Mouse (Mus musculus) heart, adult 18-20 months (tissue): Measurements from ENCODE around the gene Gpc6. TPM values are rescaled to one million over a fixed set of nuclear protein-coding genes. Genes with fewer than 3 reads are reported as not detected.

Experiments used
- DNase-seq, 2 experiments: peaks; one replicate each; pipeline ENCODE4 v3.0.0; 2021 to 2022; ENCODE audit warnings: mixed read lengths in 1 of 2
- long read RNA-seq, 2 experiments: library from polyadenylated mRNA; stranded (forward); transcript quantifications; one replicate each; pipeline ENCODE4 v2.0.0; 2021
- total RNA-seq, 2 experiments: library from RNA; stranded (reverse); gene quantifications; 2 replicates each; pipeline ENCODE4 v1.2.3; 2021

Gene Gpc6
- total RNA-seq = 10 to 100 TPM in 1 of 2 experiments, 1 to 10 TPM in 1; 9.7 to 10.5 TPM
- long read RNA-seq, experiment 1, partial matches to known transcripts = 0 of 1 reads
- long read RNA-seq, experiment 1, other reads (novel, unspliced or antisense) = 1 of 1 reads
- long read RNA-seq, experiment 2 = 0 reads

DNA sequence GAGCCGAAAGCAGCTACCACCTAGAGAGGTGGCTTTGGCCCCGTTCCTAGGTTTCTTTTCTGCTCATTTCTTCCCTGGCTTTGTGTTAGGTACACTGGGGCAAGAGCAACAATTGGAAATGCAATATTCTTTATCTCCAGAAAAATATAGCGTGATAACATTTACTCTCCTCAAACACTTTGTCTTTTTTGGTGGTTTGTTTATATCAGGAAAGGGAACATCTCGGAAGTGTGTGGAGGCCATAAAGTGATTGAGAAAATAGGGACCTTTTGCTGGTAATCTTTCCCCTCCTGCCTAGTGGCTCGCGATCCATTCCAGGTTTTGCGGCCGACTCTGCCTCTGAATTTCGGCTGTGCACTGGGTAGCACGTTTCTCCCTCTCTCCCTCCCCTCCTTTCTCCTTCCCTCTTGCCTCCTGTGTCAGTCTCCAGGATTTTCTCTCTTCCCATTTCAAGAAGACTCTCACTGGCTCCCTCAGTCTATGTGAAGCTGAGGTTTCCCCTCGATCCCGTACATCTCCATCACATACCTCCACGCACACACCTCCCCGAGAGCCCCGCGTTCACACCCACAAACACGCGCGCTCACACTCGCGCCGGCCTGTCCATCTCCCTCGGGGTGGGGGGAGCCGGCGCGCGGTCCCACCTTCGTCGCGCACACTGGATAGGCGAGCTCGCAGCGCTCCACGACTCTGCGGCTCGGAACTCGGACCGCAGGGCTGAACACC lies at the start of gene Gpc6:
Gene Gpc6, plus strand, starts transcription at position 440 of the 726 bp plus-strand sequence.
- DNase-seq = peak; percentile 82 to 89

GRCm38 (mm10) chr14:116882480-116883044 lies 42.6 kb upstream of the Gpc6 start:
- no peak for DNase-seq

DNA sequence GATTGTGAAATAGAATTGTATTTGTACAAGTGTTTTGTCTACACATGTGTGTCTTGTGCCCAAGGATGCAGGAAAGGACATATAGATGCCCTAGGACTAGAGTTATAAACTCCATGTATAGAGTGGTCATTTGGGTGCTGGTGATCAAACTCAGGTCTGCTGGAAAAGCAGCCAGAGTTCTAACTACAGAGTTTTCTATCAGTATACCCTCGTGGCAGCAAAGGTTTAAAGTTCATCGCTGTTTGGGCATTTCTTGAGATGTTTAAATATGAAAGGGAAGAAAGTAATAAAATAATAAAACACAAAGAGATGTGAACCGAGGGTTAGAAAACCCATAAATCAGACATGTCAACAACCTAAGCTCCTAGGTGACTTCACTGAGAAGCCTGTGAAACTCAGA lies 30.8 kb upstream of the Gpc6 start:
- DNase-seq = no peak

- DNase-seq = no peak
Measured at GRCm38 (mm10) chr14:116897971-116898370, 27.1 kb upstream of the Gpc6 start.

DNA sequence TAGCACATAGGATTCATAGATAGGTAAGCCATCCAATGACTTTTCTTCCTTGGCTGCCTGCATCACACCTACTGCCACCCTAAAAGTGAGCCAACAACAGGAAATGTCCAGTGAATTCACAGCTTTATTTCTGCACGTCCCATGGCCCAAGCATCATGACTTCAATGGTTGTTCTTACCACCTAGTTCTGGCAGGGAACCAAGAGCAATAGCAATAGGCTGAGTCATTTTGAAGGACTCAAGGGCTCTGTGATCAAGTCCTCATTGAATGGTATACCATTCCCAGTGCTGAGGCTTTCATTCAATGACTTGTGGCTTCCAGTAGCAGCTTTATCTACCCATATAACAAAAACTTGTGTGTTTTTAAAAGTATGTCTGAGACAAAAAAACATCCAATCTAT lies 13.3 kb upstream of the Gpc6 start:
- DNase-seq = no peak

DNA sequence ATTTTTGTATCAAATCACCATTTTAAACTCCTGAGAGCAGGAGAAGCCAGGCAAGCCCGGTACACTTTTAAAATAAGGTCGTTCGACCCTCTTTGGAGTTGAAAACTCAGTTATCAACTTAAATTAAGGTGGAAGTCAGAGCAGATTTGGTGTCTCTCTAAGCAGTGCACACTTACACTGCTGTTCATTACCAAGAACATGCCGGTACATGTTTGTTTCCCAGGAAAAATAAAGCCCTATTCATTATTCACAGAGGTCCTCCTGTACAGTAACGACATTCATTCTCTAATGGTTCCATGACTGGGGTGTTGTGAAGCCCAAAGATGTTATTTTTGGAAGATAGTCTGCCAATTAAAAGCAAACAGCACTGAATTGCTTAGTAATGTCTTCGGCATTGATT lies 8.2 kb upstream of the Gpc6 start:
- no peak for DNase-seq

DNA sequence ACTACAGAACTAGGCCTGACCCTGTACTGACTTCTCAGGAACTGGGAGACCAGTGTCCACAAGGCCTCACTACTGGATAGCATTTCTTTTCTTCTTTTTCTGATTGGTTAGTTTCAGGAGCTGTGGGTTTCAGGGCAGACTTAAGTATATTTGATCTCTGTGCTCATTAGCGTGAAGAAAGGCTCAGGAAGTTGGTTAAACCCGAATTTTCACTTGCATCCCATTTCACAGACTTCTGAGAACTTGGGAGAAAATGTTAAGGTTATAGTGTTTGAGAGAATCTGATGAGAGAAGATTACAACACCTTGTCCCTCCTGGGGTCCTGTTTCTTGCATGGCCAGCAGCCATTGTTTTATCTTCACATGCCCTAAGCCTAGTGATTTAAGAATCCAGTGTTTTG lies 849 bp upstream of the Gpc6 start:
- no peak for DNase-seq

GRCm38 (mm10) chr14:116925691-116926403 lies 732 bp downstream of the Gpc6 start:
- DNase-seq = peak; percentile 37 to 58

DNA sequence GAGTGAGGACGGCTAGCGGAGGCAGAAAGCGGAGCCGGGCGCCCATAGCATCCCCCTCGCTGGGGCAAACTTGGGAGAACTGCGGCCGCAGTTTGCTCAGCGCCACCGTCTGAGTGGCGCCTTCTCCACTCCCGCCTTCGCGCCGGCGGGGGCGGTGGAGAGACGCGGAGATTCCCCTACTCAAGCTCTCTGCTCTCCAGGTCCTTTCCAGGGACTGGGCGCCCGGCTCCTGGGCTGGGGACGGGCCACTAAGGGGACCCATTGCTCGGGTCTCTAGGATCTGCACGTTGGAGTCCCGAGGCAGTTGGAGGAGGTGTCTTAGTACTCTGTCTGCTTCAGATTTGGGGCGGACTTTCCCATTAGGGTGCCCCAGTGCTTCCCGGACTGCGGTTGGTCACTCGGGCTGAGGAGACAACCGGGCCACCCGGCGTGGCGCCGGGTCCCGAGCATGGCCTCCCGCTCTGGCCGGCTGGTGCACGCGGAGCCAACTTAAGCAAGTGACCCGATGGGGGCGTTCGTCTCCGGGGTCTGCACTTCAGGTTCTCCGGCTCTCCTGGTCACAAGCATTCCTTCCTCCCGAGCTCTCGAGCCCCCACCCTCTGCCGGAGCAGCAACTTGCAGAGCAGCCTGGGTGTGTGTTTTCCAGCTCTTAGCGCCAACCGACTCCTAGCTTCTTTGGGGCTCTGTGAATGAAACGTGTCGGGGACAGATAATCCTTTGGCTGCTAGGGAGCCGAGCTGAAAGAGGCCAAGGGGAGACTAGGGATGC lies 1.5 kb downstream of the Gpc6 start:
- peak; percentile 68 to 77 for DNase-seq

- peak in 1 of 2 experiments; percentile 28 for DNase-seq
Measured at GRCm38 (mm10) chr14:116927341-116928315, 2.5 kb downstream of the Gpc6 start.

DNA sequence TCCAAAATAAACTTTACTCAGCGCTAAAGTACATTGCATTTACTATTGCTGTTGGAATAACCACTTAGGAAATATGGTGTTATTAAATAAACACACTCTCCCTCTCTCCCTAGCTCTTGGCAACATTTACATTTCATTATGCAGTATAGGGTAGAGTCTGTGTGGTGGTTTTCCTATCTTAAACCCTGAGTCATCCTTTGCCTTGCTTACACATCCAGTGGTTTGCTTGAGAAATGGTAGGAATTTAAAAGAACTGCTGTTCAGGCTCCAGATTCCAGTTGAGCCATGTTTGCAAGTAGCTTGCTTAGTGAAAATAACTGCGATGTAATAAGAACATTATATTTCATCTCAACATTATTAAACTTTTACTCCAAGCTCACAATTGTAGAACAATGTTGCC lies 3.3 kb downstream of the Gpc6 start:
- DNase-seq = no peak

DNA sequence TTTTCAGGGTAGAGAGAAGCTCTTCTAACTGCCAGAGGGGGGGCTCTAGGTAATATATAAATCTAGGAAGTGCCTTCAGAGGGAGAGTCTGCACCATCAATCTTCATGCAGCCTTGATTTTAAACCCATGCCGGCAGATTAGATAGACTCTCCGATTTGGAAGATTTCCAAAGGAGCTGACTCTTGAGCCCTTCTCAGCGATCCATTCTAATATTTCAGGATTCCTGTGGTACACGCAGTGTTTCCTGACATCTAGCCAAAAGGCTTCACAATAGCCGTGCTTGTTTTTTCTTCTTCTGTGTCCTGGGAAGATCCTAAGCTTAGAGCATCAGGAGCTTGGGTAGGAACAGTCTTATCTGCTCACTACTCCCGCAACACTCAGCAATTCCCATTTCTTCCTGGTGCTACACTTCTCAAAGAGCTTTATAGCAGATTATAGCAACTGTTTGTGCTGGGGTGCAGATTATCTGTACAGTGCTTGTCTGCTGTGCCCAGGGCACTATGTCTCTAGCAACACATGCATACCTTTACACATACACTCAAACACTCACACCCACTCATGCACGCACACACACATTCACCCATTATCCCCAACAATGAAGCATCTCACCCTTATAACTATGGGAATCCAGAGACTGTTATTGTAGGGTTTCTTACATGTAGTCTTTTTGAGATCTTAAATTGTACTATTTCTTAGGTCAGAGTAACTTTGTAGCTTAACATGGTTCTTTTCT lies 3.8 kb downstream of the Gpc6 start:
- no peak for DNase-seq

DNA sequence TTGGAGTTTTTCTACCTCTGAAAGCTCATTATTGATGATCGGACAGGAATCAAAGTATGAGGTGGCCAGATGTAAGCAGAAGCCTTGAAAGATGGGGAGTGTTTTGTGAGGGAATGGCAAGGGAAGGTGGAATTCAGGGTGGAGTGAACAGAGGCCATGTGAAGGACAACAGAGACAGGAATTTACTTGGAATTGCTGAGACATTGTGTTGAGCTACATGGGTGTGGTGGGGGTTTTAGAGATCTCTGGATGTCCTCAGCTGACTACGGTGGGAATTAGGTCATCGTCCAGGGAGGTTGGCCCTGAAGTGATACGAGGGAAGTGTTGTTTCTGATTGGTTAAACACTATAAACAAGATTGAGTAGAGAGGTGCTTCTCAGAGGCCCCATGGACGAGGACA lies 8.7 kb downstream of the Gpc6 start:
- DNase-seq = no peak

DNA sequence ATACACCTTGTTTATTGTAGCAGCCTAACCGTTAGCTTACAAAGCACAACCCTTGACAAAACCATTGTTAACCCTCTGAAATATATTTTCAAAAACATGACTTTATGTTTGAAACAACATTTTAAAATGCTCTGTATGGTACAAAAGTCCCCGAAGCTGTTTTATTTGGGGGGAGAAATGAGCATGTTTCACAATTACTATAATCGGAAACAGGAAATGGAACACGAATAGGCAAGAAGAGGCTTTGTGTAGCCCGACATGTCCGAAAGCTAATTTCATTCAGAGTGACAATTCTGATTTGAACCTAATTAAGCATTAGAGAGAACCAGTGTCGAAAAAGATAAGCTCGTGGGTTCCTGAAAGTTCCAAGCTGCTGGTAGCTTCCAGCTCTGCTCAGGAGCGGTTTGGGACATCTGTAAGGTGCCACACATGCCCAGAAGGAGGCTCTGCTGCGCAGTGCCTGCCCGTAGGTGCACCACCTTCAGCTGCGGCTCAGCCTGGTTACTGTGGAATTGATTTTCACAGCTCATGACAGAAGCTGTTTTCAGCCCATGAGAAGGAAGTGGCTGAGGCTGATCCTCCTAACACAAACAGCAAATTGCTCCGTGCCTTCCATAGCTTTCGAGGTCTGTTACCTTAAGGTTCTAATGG lies 12.9 kb downstream of the Gpc6 start:
- no peak for DNase-seq

GRCm38 (mm10) chr14:116938735-116939134 lies 13.6 kb downstream of the Gpc6 start:
- DNase-seq = no peak

- DNase-seq = no peak
Measured at GRCm38 (mm10) chr14:116939561-116939960, 14.4 kb downstream of the Gpc6 start.

DNA sequence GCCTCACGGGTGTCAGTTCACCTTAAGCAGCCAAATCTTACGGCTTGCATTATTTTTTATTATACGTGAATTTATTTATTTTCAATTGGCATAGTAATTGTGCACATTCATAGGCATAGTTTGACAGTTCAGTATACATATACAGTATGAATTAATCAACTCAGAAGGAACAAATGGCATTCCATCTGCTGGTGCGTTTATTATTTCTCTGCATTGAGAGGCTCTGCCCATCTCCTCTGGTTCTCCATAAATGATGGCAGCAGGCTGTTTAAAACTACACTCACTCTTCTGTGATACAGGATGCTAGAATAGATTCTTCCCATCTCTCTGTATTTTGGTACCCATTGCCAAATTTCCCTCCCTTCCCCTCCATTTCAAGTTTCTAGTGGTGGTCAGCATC lies 16.7 kb downstream of the Gpc6 start:
- DNase-seq = no peak

DNA sequence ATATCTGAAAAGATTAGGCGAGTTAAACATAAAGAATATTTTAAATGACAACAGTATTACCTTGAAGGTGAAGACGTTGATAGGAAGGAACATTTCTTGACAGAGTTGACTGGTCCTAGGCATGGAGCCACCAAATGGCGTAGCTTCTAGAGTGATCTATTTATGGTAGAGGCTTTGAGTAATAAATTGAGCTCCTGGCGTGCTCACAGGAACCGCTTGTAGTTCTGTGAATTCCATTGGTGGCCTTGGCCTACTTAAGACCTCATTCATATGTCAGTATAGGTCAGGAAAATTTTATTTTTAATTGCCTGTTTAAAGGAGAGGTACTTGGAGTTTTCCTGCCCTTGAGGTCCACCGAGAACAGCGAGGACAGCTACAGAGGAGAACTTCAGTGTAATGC lies 18.6 kb downstream of the Gpc6 start:
- DNase-seq = peak in 1 of 2 experiments; percentile 29

DNA sequence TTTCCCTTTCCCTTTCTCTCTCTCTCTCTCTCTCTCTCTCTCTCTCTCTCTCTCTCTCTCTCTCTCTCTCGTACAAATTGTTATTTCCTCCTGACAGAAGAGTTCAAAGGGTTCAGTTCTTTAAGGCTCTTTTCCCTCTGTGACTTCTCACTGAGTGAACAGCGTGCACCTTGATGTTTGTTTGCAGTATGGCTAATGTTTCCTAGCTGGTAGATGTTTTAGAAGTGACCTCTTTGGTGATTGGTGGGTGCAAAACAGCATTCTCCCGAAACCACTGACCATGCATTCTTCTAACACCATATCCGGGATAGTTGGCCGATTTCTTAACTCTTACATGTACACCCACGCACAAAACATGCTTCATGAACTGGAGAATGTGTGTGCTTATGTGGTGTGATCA lies 20.9 kb downstream of the Gpc6 start:
- DNase-seq = no peak

DNA sequence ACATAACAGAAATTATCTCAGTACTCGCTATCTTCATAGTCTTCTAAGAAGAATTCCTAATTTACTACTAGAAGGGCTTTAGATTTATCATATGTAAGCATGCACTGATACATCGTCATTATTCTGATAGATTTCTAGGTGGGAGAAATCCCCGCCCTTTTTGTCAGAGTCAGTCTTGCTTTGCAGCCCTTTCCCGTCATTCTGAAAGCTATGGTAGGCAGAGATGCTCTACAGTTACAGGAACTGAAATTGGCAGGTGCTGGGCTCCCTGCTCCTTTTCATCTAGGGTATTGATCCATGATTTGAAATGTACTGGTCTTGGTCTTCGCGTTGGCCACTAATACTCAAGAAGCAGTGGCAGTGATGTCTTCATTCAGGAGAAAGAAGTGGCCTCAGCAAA lies 22.3 kb downstream of the Gpc6 start:
- DNase-seq = no peak
